Mouse (Mus musculus): ENCODE results near the gene Lyrm7. TPM values are rescaled to one million over a fixed set of nuclear protein-coding genes. Genes with fewer than 3 reads are reported as not detected.
A peak's percentile ranks its signal among the peaks of the same experiment; 100 is the strongest.

Lyrm7 gene
- polyA plus RNA-seq, 1 experiment from 2014 or later: 7.1 TPM

- no peaks in the 10 kb centered on the region for H3K9me3 ChIP-seq
- no peak overlapping the region for H3K9ac ChIP-seq (replicated peaks)
- H3K27ac ChIP-seq: no peak overlapping the region
- no peaks in the 10 kb centered on the region for H3K27me3 ChIP-seq
- H3K4me3 ChIP-seq (replicated peaks): no peak overlapping the region
- peaks cover 10% of the 10 kb centered on the region for H3K36me3 ChIP-seq
- H3K4me1 ChIP-seq (replicated peaks): peaks cover 6% of the 10 kb centered on the region
- WGBS: 85% methylated on average over 6 of the region's 6 CpGs
- no peak overlapping the region for H3K4me2 ChIP-seq (replicated peaks)
- no peak for ATAC-seq
Observed at GRCm38 (mm10) chr11:54878893-54879292, 18.2 kb upstream of the Lyrm7 start.

DNA sequence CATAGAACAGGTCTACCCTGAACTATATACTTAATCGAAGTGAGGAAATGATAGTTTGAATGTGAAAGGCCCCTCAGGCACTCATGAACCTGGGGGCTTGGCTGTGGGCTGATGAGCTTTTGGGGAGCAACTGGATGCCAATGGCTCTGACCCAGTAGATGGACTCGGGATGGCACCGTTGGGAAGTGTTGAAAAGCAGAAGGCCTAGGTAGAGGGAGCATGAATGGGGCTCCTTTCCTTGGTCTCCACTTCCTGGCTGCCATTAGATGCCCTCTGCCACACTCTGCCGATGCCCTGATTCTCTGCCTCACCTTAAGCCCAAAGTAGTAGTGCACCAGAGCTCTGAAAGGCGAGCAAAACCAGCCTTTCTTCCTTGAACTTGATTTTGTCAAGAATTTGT is 15.3 kb upstream of the Lyrm7 start:
- Histone ChIP-seq H3K4me1 (replicated peaks) (peaks cover 2% of the 10 kb centered on the region), H3K4me3 (replicated peaks) (no peak overlapping the region), H3K9ac (replicated peaks) (no peak overlapping the region), H3K9me3 (no peaks in the 10 kb centered on the region), H3K36me3 (peaks cover 31% of the 10 kb centered on the region), H3K4me2 (replicated peaks) (no peak overlapping the region), H3K27me3 (no peaks in the 10 kb centered on the region), H3K27ac (no peak overlapping the region)
- WGBS: 90% methylated on average over 5 of the region's 5 CpGs
- ATAC-seq: no peak

DNA sequence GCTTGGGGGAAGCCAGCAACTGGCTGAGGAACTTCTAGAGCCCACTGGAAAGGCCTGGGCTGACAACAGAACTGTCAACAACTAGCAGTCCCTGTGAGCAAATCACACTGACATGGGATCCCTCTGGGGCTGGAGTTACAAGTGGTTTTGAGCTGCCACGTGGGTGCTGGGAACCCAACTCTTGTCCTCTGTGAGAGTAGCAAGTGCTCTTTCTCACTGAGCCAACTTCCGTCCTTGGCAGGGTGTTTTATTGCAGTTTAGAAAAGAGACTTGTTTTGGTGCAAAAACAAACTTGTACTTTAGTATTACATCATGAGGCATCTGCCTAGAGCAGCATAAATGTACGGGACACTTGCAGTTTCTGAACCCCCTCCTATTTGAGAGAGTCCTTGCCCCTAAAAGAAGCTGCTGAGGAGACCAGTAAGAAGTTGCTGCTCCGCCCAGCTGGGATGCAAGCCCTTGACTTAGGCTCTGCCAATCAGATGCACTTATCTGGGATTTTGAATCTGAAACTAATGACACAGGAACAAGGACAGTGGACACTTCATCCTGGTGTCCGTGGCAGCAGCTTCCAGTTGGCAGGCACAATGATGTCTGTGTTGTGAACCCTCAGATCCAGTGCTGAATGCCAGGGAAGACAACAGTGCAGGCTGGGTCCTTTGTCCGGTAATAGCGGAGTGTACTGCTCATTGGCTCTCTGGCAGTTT is 11.3 kb upstream of the Lyrm7 start:
- H3K36me3 ChIP-seq: peaks cover 49% of the 10 kb centered on the region
- 79% methylated on average over 7 of the region's 7 CpGs for WGBS
- no peak for ATAC-seq
- no peak overlapping the region for H3K9ac ChIP-seq (replicated peaks)
- no peaks in the 10 kb centered on the region for H3K27me3 ChIP-seq
- no peak overlapping the region for H3K27ac ChIP-seq
- no peak overlapping the region for H3K4me2 ChIP-seq (replicated peaks)
- H3K4me1 ChIP-seq (replicated peaks): peaks cover 27% of the 10 kb centered on the region
- no peaks in the 10 kb centered on the region for H3K9me3 ChIP-seq
- H3K4me3 ChIP-seq (replicated peaks): no peak overlapping the region

DNA sequence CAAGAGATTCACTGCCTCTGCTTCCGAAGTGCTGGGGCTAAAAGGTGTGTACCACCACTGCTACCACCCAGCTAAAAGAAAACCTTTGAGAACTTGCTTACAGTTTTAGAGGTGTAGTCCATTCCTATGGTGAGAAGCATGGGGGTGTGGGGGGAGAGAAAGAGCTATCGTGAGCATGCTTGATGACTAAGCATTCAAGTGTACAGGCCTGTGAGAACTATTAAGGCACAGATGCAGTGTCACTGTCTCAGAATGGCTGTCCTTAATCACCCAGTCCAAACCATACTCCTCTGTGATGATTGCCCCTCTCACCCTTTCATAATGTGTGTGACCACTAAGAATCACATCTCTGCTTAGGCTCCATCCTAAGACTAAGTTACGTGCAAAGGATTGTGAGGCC is 8.6 kb upstream of the Lyrm7 start:
- Histone ChIP-seq H3K27ac (no peak overlapping the region), H3K9me3 (no peaks in the 10 kb centered on the region), H3K9ac (replicated peaks) (peak overlapping the region; percentile 4; the same call in 1 of the 2 replicates), H3K4me2 (replicated peaks) (peak overlapping the region; percentile 17), H3K4me1 (replicated peaks) (peaks cover 34% of the 10 kb centered on the region), H3K36me3 (peaks cover 43% of the 10 kb centered on the region), H3K4me3 (replicated peaks) (no peak overlapping the region), H3K27me3 (no peaks in the 10 kb centered on the region)
- ATAC-seq: no peak
- 87% methylated on average over 3 of the region's 3 CpGs for WGBS

DNA sequence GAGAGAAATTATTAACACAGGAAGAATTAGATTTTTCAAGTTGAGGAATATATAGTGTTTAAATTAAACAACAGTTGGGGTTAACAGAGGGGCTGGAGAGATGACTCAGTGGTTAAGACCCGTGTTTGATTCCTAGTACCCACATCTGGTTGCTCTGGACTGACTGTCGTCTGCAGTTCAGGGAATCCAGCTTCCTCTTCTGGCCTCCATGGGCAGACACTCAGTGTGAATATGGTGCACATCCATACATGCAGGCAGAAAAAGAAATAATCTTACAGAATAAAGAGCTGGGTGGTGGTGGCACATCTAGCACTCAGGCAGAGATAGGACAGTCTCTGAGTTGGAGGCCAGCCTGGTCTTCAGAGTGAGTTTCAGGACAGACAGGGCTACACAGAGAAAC is 7.7 kb upstream of the Lyrm7 start:
- Histone ChIP-seq H3K36me3 (peaks cover 35% of the 10 kb centered on the region), H3K27ac (no peak overlapping the region), H3K9ac (replicated peaks) (peak overlapping the region; percentile 33; the same call in 1 of the 2 replicates), H3K4me3 (replicated peaks) (peak overlapping the region; percentile 89; the same call in 1 of the 2 replicates), H3K4me1 (replicated peaks) (peaks cover 34% of the 10 kb centered on the region), H3K27me3 (no peaks in the 10 kb centered on the region), H3K4me2 (replicated peaks) (peak overlapping the region; percentile 75), H3K9me3 (no peaks in the 10 kb centered on the region)
- WGBS: 87% methylated on average over 2 of the region's 2 CpGs
- no peak for ATAC-seq

GRCm38 (mm10) chr11:54867903-54868434 is 7.3 kb upstream of the Lyrm7 start:
- no peak for ATAC-seq
- no peaks in the 10 kb centered on the region for H3K27me3 ChIP-seq
- WGBS: 96% methylated on average over 3 of the region's 3 CpGs
- H3K27ac ChIP-seq: no peak overlapping the region
- H3K9ac ChIP-seq (replicated peaks): peak overlapping the region; percentile 99; the same call in 1 of the 2 replicates
- H3K9me3 ChIP-seq: no peaks in the 10 kb centered on the region
- H3K4me2 ChIP-seq (replicated peaks): peak overlapping the region; percentile 75
- H3K36me3 ChIP-seq: peaks cover 32% of the 10 kb centered on the region
- H3K4me3 ChIP-seq (replicated peaks): peak overlapping the region; percentile 89
- peaks cover 34% of the 10 kb centered on the region for H3K4me1 ChIP-seq (replicated peaks)

DNA sequence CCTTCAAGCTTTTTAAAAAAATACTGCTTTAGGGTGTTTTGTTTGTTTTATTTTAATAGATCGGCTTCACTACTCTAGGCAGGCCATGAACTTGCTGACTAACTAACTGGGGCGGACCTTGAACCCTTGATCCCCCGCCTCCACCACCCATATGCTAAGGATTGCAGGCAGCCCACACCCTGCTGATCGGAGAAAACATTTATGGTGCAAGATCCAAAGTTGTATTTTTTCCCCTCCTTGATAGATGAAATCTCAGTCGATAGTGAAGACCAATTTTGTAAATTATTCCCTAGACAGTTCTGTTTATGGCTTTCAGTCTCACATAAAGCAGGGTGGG is 6.3 kb upstream of the Lyrm7 start:
- peak overlapping the region; percentile 91 for H3K27ac ChIP-seq
- H3K4me1 ChIP-seq (replicated peaks): peaks cover 34% of the 10 kb centered on the region
- ATAC-seq: 0 out of 2 replicates have a peak, but pooled peaks have one; percentile 28
- H3K9ac ChIP-seq (replicated peaks): peak overlapping the region; percentile 99
- peaks cover 28% of the 10 kb centered on the region for H3K36me3 ChIP-seq
- peak overlapping the region; percentile 75 for H3K4me2 ChIP-seq (replicated peaks)
- no peaks in the 10 kb centered on the region for H3K9me3 ChIP-seq
- H3K4me3 ChIP-seq (replicated peaks): peak overlapping the region; percentile 89
- 3% methylated on average over 5 of the region's 5 CpGs for WGBS
- no peaks in the 10 kb centered on the region for H3K27me3 ChIP-seq

DNA sequence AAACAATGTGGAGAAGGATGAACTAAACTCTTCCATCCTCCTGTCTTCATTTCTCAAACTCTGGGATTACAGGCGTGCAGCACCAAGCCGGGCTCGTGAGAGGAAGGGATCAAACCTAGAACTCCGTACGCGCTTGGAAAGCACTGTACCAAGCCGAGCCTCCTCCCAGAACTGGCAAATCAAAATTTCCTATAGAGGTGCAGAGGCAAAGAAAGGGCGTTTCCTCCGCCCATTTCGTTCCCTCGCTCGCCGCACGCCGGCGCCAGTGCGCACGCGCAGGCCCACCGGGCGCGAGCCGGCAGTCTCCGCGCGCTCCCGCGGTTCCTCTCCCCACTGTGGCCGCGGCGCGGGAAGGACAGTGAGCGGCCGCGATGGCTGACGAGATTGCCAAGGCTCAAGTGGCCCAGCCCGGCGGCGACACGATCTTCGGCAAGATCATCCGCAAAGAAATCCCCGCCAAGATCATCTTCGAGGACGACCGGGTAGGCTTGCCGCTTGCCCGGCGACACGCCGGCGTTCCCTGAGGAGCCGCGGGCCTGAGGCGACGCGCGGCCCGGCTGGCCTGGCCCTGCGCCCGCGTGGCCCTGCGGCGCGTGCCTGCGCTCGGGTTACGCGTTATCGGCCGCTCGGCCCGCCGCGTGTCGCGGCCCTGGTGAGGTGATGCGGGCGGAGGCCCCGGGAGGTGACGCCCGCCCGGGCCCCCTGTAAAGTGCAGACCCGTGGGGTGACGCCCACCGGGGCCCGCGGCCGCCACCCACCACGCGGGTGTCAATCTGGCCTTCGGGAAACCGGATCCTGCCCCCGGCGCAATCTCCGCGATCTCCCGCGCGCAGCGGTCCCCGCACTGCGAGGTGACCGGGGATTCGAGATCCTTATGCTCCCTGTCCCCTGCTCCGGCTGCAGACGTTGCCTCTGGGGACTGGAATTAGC is 5.7 kb upstream of the Lyrm7 start, which contains the start of gene Hint1:
Gene Hint1, plus strand, starts transcription at position 265 of the 930 bp plus-strand sequence.
- peak within 1 kb of the TSS; percentile 91 for H3K27ac ChIP-seq
- peak; percentile 87 for ATAC-seq
- peak within 1 kb of the TSS; percentile 99 for H3K9ac ChIP-seq (replicated peaks)
- H3K4me1 ChIP-seq (replicated peaks): peaks cover 36% of the 10 kb centered on the region
- under 1% methylated on average over 100 of the region's 107 CpGs for WGBS
- peak within 1 kb of the TSS; percentile 75 for H3K4me2 ChIP-seq (replicated peaks)
- H3K27me3 ChIP-seq: no peaks in the 10 kb centered on the region
- no peaks in the 10 kb centered on the region for H3K9me3 ChIP-seq
- peak within 1 kb of the TSS; percentile 89 for H3K4me3 ChIP-seq (replicated peaks)
- H3K36me3 ChIP-seq: peaks cover 21% of the 10 kb centered on the region

- Histone ChIP-seq H3K4me1 (replicated peaks) (peaks cover 41% of the 10 kb centered on the region), H3K9ac (replicated peaks) (peak overlapping the region; percentile 99), H3K27ac (peak overlapping the region; percentile 91), H3K4me3 (replicated peaks) (peak overlapping the region; percentile 89), H3K9me3 (no peaks in the 10 kb centered on the region), H3K36me3 (peaks cover 13% of the 10 kb centered on the region), H3K4me2 (replicated peaks) (peak overlapping the region; percentile 75), H3K27me3 (no peaks in the 10 kb centered on the region)
- 72% methylated on average over 6 of the region's 6 CpGs for WGBS
- peak; percentile 2; the same call in 1 of the 2 replicates for ATAC-seq
Observed at GRCm38 (mm10) chr11:54865330-54866085, 4.8 kb upstream of the Lyrm7 start.

GRCm38 (mm10) chr11:54862621-54863520 is 2.2 kb upstream of the Lyrm7 start:
- Histone ChIP-seq H3K27ac (no peak overlapping the region), H3K4me1 (replicated peaks) (peaks cover 29% of the 10 kb centered on the region), H3K36me3 (no peaks in the 10 kb centered on the region), H3K27me3 (no peaks in the 10 kb centered on the region), H3K4me3 (replicated peaks) (no peak overlapping the region), H3K4me2 (replicated peaks) (no peak overlapping the region), H3K9me3 (no peaks in the 10 kb centered on the region), H3K9ac (replicated peaks) (no peak overlapping the region)
- ATAC-seq: no peak
- WGBS: 51% methylated on average over 10 of the region's 10 CpGs
